Mouse (Mus musculus) fat pad, adult 2 months (tissue): ENCODE measurements around the gene Nrip1.

Experiments
- DNase-seq: peaks from one replicate; pipeline ENCODE4 v3.0.0-alpha.2; 2011; ENCODE audit warnings: low read depth, low spot score; ENCODE audit errors: extremely low read depth

The Nrip1 gene

GRCm38 (mm10) chr16:76347719-76348421, 25.8 kb downstream of the Nrip1 start:
- DNase-seq: no peak

- DNase-seq: no peak
Observed at GRCm38 (mm10) chr16:76346371-76346770, 27.3 kb downstream of the Nrip1 start.

GRCm38 (mm10) chr16:76344761-76345368, 28.8 kb downstream of the Nrip1 start:
- no peak for DNase-seq

GRCm38 (mm10) chr16:76344030-76344429, 29.6 kb downstream of the Nrip1 start:
- no peak for DNase-seq

- DNase-seq: no peak
Observed at GRCm38 (mm10) chr16:76341636-76342035, 32.0 kb downstream of the Nrip1 start.

GRCm38 (mm10) chr16:76339256-76339655, 34.4 kb downstream of the Nrip1 start:
- no peak for DNase-seq

GRCm38 (mm10) chr16:76337351-76337750, 36.3 kb downstream of the Nrip1 start:
- DNase-seq: no peak

- DNase-seq: no peak
Observed at GRCm38 (mm10) chr16:76336932-76337331, 36.7 kb downstream of the Nrip1 start.

- no peak for DNase-seq
Observed at GRCm38 (mm10) chr16:76335913-76336312, 37.7 kb downstream of the Nrip1 start.

GRCm38 (mm10) chr16:76332127-76332526, 41.5 kb downstream of the Nrip1 start:
- DNase-seq: no peak

GRCm38 (mm10) chr16:76331231-76331630, 42.4 kb downstream of the Nrip1 start:
- DNase-seq: no peak

- no peak for DNase-seq
Observed at GRCm38 (mm10) chr16:76325315-76325710, 48.3 kb downstream of the Nrip1 start.

- no peak for DNase-seq
Observed at GRCm38 (mm10) chr16:76324411-76325314, 49.0 kb downstream of the Nrip1 start.

GRCm38 (mm10) chr16:76323594-76324307, 49.9 kb downstream of the Nrip1 start:
- no peak for DNase-seq

GRCm38 (mm10) chr16:76323141-76323540, 50.5 kb downstream of the Nrip1 start:
- no peak for DNase-seq

GRCm38 (mm10) chr16:76321527-76322165, 52.0 kb downstream of the Nrip1 start:
- no peak for DNase-seq

- no peak for DNase-seq
Observed at GRCm38 (mm10) chr16:76320118-76320473, 53.5 kb downstream of the Nrip1 start.

- no peak for DNase-seq
Observed at GRCm38 (mm10) chr16:76319364-76320117, 54.1 kb downstream of the Nrip1 start.

GRCm38 (mm10) chr16:76318331-76318922, 55.2 kb downstream of the Nrip1 start:
- DNase-seq: no peak
